7 mouse cellular contexts compared by ENCODE assay signal in the genomic region with DNA sequence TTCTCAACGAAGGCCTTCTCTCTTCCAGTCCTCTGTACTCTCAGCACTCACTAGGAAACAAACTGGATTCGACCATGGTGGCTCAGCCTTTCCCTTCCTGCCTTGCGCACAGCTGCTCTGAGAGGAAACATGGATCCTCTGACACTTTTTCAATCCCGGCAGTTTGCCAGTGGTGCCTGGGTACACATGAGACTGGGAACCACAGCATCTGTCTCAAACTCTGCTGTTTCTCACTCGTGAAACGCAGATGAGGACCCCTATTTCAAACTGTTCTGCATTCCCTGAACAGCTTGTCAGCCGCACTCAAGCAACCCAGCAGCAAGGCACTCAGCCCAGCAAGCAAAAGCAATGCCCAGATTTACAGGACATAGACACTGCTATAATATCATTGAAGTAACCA.
"Had no signal": no experiment of that assay in that cellular context is flagged by ENCODE, and none has a peak within 500 bp of the region (broad histone marks: within the 10 kb centered on the region; RNA-seq: fewer than 3 reads in every experiment).

No protein-coding gene starts in this region.

- DNase-seq: kidney, adult 18-20 months; kidney, postnatal 10 days; kidney, postnatal 4 days; lung, adult 2 months; lung, postnatal 10 days; retina, postnatal 1 day; thymus, postnatal 36 days had no signal
